Mouse (Mus musculus) heart, adult 18-20 months (tissue): ENCODE measurements at regions not wholly inside any gene's neighbourhood (a gene's known extent, or its start where the extent isn't known, plus 50 kb on each side); places are given as distances from the start of the nearest gene placed in this dataset.

Source experiments
- DNase-seq, 2 experiments: peaks; one replicate each; pipeline ENCODE4 v3.0.0; 2021 to 2022; ENCODE audit warnings: mixed read lengths in 1 of 2

DNA sequence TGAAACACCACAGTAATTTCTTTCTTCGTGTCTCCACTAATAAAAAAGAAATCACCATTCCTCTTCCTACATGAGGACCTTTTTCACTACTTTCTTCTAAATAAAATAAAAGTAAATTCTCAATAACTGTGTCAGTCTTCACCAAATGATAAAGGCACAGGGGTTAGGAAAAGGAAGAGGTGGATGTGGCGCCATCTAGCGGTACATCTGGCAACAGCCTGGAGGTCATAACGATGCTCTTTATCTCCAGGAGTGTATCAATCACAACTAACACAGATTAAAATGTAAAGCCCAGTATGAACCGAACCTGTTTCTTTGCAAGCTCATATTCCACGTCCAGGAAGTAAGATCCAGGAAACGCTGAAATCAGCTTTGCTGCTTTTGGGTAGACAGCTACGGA is 793.0 kb downstream of the Gm7489 start:
- DNase-seq, result peak in 1 of 2 experiments; percentile 33
